Mouse (Mus musculus) forebrain, embryonic 11.5 days (tissue): ENCODE measurements around the gene Tada2a. TPM values are rescaled to one million over a fixed set of nuclear protein-coding genes. Genes with fewer than 3 reads are reported as not detected.

Experiments used
- ATAC-seq: fragments of 200-750 bp; cut with Nextera tagmentation; replicated peaks from 2 replicates; pipeline ENCODE4 v1.8.0; 2017; ENCODE audit warnings: moderate TSS enrichment; ENCODE audit not compliant: low FRiP score
- DNase-seq: peaks from one replicate; pipeline ENCODE4 v3.0.0-alpha.2; 2017; ENCODE audit warnings: low spot score
- H3K27ac ChIP-seq: fragments of 300-500 bp; sonication (generic); 2 replicates; pipeline ENCODE4 v1.5.1; 2014; ENCODE audit warnings: low read depth, low read length
- H3K27me3 ChIP-seq: fragments of 300-500 bp; sonication (generic); 2 replicates; pipeline ENCODE4 v1.6.1; 2014; ENCODE audit warnings: mild to moderate bottlenecking, low read length, mixed read lengths; ENCODE audit not compliant: control insufficient read depth, insufficient read depth
- H3K36me3 ChIP-seq: fragments of 300-500 bp; sonication (generic); 2 replicates; pipeline ENCODE4 v1.6.1; 2014; ENCODE audit warnings: mild to moderate bottlenecking, low read length, moderate library complexity, mixed read lengths; ENCODE audit not compliant: control insufficient read depth, insufficient read depth
- H3K4me1 ChIP-seq: fragments of 300-500 bp; sonication (generic); replicated peaks from 2 replicates; pipeline ENCODE4 v1.6.1; 2014; ENCODE audit warnings: low read length, mixed read lengths; ENCODE audit not compliant: control insufficient read depth, insufficient read depth
- H3K4me2 ChIP-seq: fragments of 300-500 bp; sonication (generic); 2 replicates; pipeline ENCODE4 v1.6.1; 2014; ENCODE audit warnings: low read depth, mild to moderate bottlenecking, low read length, moderate library complexity, mixed read lengths; ENCODE audit not compliant: severe bottlenecking
- H3K4me3 ChIP-seq: fragments of 300-500 bp; sonication (generic); 2 replicates; pipeline ENCODE4 v1.5.1; 2014; ENCODE audit warnings: low read depth, low read length
- H3K9ac ChIP-seq: fragments of 300-500 bp; sonication (generic); 2 replicates; pipeline ENCODE4 v1.6.1; 2014; ENCODE audit warnings: low read length
- H3K9me3 ChIP-seq: fragments of 300-500 bp; sonication (generic); 2 replicates; pipeline ENCODE4 v1.6.1; 2016; ENCODE audit warnings: low read length, mixed read lengths; ENCODE audit not compliant: control insufficient read depth
- WGBS: fragments of 180-500 bp; shearing (Covaris S2); extraction: QIAGEN DNeasy Blood & Tissue Kit; methylation state at CpG from one replicate; pipeline ENCODE4 v1.1.7; 2014; 5-methylcytosine and 5-hydroxymethylcytosine counted together
- polyA plus RNA-seq: library from polyadenylated mRNA; unstranded; fragments of >200 nt; fragmentation: Nextera tagmentation; extraction: Ambion mirVana; gene quantifications from 2 replicates; pipeline ENCODE4 v1.2.1, GENCODE M21; 2014

Gene Tada2a
- polyA plus RNA-seq, 1 experiment from 2014 or later = 41.7 TPM

GRCm38 (mm10) chr11:84127977-84128376, 1.4 kb downstream of the Tada2a start:
- no peak overlapping the region for H3K27ac ChIP-seq
- no peak overlapping the region for H3K9ac ChIP-seq
- H3K4me2 ChIP-seq = no peak overlapping the region
- DNase-seq = no peak
- H3K9me3 ChIP-seq = no peaks in the 10 kb centered on the region
- no peaks in the 10 kb centered on the region for H3K27me3 ChIP-seq
- no peaks in the 10 kb centered on the region for H3K4me1 ChIP-seq
- WGBS = 85% methylated on average over 4 of the region's 4 CpGs
- peaks cover 2% of the 10 kb centered on the region; the same call in 1 of the 2 replicates for H3K36me3 ChIP-seq
- H3K4me3 ChIP-seq = no peak overlapping the region
- ATAC-seq = no peak

GRCm38 (mm10) chr11:84121051-84121956, 8.1 kb downstream of the Tada2a start:
- H3K27me3 ChIP-seq = no peaks in the 10 kb centered on the region
- 86% methylated on average over 12 of the region's 12 CpGs for WGBS
- peaks cover 9% of the 10 kb centered on the region; the same call in 1 of the 2 replicates for H3K36me3 ChIP-seq

GRCm38 (mm10) chr11:84117431-84117830, 12.0 kb downstream of the Tada2a start:
- Histone ChIP-seq H3K9me3 (no peaks in the 10 kb centered on the region), H3K36me3 (peaks cover 8% of the 10 kb centered on the region; the same call in 1 of the 2 replicates), H3K9ac (no peak overlapping the region), H3K27ac (no peak overlapping the region), H3K4me3 (no peak overlapping the region), H3K4me2 (no peak overlapping the region), H3K4me1 (no peaks in the 10 kb centered on the region), H3K27me3 (no peaks in the 10 kb centered on the region)
- no peak for ATAC-seq
- WGBS = 91% methylated on average over 4 of the region's 4 CpGs
- DNase-seq = no peak

More at GRCm38 (mm10) chr11:84121051-84121956, 8.1 kb downstream of the Tada2a start:
- Histone ChIP-seq H3K9me3 (no peaks in the 10 kb centered on the region), H3K9ac (no peak overlapping the region), H3K4me2 (no peak overlapping the region), H3K27ac (no peak overlapping the region), H3K4me1 (no peaks in the 10 kb centered on the region), H3K4me3 (no peak overlapping the region)
- DNase-seq (no peak), ATAC-seq (no peak)

GRCm38 (mm10) chr11:84116221-84116620, 13.2 kb downstream of the Tada2a start:
- Histone ChIP-seq H3K4me2 (no peak overlapping the region), H3K4me1 (no peaks in the 10 kb centered on the region), H3K4me3 (no peak overlapping the region), H3K27ac (no peak overlapping the region), H3K27me3 (no peaks in the 10 kb centered on the region), H3K36me3 (peaks cover 8% of the 10 kb centered on the region; the same call in 1 of the 2 replicates), H3K9ac (no peak overlapping the region), H3K9me3 (no peaks in the 10 kb centered on the region)
- WGBS = 65% methylated on average over 2 of the region's 2 CpGs
- DNase-seq (no peak), ATAC-seq (no peak)

GRCm38 (mm10) chr11:84115646-84116045, 13.8 kb downstream of the Tada2a start:
- Histone ChIP-seq H3K36me3 (peaks cover 7% of the 10 kb centered on the region; the same call in 1 of the 2 replicates), H3K4me2 (no peak overlapping the region), H3K9me3 (no peaks in the 10 kb centered on the region), H3K27ac (no peak overlapping the region), H3K27me3 (no peaks in the 10 kb centered on the region), H3K4me1 (no peaks in the 10 kb centered on the region), H3K9ac (no peak overlapping the region), H3K4me3 (no peak overlapping the region)
- WGBS = 94% methylated on average over 9 of the region's 9 CpGs
- DNase-seq (no peak), ATAC-seq (no peak)

GRCm38 (mm10) chr11:84113623-84114022, 15.8 kb downstream of the Tada2a start:
- Histone ChIP-seq H3K4me3 (no peak overlapping the region), H3K4me2 (no peak overlapping the region), H3K9ac (no peak overlapping the region), H3K27ac (no peak overlapping the region), H3K27me3 (no peaks in the 10 kb centered on the region), H3K36me3 (peaks cover 7% of the 10 kb centered on the region; the same call in 1 of the 2 replicates), H3K4me1 (no peaks in the 10 kb centered on the region), H3K9me3 (no peaks in the 10 kb centered on the region)
- DNase-seq (no peak), ATAC-seq (no peak)
- 93% methylated on average over 5 of the region's 5 CpGs for WGBS

- Histone ChIP-seq H3K27ac (no peak overlapping the region), H3K9me3 (no peaks in the 10 kb centered on the region), H3K4me1 (no peaks in the 10 kb centered on the region), H3K36me3 (peaks cover 7% of the 10 kb centered on the region; the same call in 1 of the 2 replicates), H3K9ac (no peak overlapping the region), H3K27me3 (no peaks in the 10 kb centered on the region), H3K4me3 (no peak overlapping the region), H3K4me2 (no peak overlapping the region)
- DNase-seq (no peak), ATAC-seq (no peak)
- WGBS = 77% methylated on average over 2 of the region's 2 CpGs
These were observed 22.3 kb downstream of the Tada2a start for GRCm38 (mm10) chr11:84107137-84107536.

GRCm38 (mm10) chr11:84104036-84104435, 25.4 kb downstream of the Tada2a start:
- DNase-seq = no peak
- H3K36me3 ChIP-seq = peaks cover 2% of the 10 kb centered on the region; the same call in 1 of the 2 replicates
- ATAC-seq = no peak
- H3K4me1 ChIP-seq = no peaks in the 10 kb centered on the region
- H3K9me3 ChIP-seq = no peaks in the 10 kb centered on the region
- H3K27ac ChIP-seq = no peak overlapping the region
- H3K27me3 ChIP-seq = no peaks in the 10 kb centered on the region
- WGBS = 94% methylated on average over 6 of the region's 6 CpGs
- H3K4me2 ChIP-seq = no peak overlapping the region
- no peak overlapping the region for H3K4me3 ChIP-seq
- no peak overlapping the region for H3K9ac ChIP-seq
